Mouse (Mus musculus) layer of hippocampus, adult 18-20 months (tissue): ENCODE data around the gene Atxn3. TPM values are rescaled to one million over a fixed set of nuclear protein-coding genes. Genes with fewer than 3 reads are reported as not detected.
"Not testable (repeated sequence)": the region's sequence is repeated elsewhere in the genome, so short reads cannot be mapped to it uniquely, and the experiment has no call there.

Experiments
- DNase-seq, 2 experiments: peaks; one replicate each; pipeline ENCODE4 v3.0.0; 2022; ENCODE audit warnings: low spot score in 2 of 2
- total RNA-seq, 2 experiments: library from RNA; stranded (reverse); gene quantifications; 2 replicates each; pipeline ENCODE4 v1.2.3; 2021

Atxn3 gene
- total RNA-seq, 2 experiments from 2014 or later: 19.3 to 21.3 TPM

DNA sequence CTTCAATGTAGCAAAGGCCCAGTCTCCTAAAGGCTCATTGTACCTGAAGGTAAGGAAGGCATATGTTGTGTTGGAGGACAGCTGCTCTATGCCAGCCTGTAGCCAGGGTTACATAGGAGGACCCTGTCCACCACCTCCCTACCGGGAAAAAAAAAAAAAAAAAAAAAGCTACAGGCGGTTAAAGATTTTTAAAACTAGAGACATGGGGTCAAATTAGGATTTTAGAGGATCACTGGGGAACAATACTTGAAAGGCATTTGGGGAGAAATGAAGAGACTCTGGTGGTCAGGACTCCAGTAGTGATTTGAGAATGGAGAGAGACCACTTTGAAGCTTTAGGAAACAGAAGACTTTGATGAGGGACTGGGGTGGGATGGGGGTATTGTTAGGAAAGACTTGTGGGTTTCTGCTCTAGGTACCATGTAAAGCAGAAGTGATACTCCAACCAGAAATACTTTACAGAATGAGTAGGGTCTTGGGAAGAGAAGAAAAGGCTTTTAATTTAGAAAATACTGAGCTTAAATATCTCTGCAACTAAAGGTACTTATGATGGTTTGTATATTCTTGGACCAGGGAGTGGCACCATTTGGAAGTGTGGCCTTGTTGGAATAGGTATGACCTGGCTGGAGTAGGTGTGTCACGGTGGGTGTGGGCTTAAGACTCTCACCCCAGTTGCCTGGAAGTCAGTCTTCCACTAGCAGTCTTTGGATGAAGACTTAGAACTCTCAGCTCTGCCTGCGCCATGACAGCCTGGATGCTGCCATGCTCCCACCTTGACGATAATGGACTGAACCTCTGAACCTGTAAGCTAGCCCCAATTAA is 1.1 kb upstream of the Atxn3 start:
- DNase-seq: not testable (repeated sequence)

- DNase-seq: no peak
These were observed 510 bp upstream of the Atxn3 start for GRCm38 (mm10) chr12:101958556-101958955.

DNA sequence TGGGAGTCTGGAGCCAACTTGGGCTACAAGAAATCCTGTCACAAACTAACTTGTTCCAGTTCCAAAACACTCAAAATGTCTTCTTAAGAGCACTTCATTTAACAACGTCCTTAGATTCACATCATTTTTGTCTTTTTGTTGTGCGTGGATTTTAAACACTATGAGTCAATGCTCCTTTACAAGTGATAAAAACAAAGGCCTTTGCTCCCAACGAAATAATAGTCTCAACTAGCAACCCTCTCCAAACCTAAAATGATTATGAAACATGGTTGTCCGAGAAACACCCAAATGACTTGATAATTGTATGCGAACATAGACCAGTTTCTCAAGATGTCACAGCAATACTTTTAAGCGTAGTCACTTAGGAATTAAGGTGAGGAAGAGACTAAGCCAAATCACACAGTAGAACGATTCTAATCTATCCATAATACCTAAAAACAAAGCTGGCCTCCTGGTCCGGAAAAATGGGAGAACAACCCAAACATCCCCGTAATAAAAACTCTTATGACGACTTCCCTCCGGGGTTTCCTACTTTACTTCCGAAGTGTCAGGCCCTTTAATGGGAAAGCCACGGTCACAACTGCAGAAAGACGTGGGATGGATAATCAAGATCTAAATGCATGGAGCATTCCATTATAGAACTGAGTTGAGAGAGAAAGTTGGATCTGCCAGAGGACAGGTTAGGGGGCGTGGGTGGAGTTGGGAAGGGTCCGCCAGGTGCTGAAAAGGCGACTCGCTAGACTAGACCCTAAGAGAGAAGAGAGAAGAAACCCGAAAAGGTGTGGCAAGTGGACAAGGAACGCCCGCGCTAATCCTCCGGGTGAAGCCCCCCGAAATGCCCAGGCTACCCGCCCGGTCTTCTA is 736 bp downstream of the Atxn3 start:
- DNase-seq: no peak

DNA sequence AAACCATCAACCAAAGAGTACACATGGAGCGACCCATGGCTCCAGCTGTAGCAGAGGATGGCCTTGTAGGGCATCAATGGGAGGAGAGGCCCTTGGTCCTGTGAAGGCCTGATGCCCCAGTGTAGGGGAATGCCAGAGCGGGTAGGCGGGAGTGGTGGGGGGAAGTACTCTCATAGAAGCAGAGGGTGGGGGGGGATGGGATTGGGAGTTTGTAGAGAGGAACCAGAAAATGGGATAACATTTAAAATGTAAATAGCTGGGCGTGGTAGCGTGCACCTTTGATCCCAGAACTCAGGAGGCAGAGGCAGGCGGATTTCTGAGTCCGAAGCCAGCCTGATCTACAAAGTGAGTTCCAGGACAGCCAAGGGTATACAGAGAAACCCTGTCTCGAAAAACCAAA is 2.2 kb downstream of the Atxn3 start:
- DNase-seq: not testable (repeated sequence)

- DNase-seq: no peak
These were observed 9.2 kb downstream of the Atxn3 start for GRCm38 (mm10) chr12:101948801-101949200.

DNA sequence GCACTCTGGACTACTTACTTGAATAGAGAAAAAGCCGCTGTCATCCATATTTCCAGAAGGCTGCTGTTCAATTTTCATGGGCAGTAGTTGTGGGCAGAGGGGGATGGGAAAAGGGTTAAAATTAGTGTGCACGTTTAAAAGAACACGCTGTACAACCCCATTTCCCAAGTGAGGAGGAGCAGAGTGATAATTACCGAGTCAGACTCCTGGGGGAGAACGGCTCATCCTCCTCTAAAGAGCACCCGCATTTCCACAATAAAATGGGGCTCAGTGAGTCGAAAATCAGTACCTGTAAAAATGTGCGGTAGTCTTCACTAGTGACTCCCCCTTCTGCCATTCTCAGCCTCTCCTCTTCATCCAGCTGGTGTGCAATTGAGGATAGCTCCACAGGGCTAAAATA is 10.1 kb downstream of the Atxn3 start:
- DNase-seq: peak in 1 of 2 experiments; percentile 38

DNA sequence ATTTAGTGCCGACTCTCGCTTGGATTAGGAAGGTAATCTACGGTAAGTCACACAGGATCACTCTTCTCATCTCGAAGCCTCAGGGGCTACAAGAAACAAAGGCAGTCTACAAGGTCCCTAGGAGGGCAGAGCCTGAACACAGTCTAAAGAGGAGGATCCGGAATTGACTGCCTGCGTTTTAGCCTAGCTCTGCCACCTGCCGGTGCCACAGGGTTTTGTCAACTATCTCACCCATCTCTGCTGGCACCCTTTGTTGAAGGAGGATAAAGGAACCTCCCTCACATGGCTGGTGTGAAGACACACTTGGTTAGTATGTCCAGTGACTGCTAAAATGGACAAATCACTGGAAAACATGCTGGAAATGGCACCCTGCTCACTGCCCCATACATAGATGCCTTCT is 20.5 kb downstream of the Atxn3 start:
- no peak for DNase-seq

DNA sequence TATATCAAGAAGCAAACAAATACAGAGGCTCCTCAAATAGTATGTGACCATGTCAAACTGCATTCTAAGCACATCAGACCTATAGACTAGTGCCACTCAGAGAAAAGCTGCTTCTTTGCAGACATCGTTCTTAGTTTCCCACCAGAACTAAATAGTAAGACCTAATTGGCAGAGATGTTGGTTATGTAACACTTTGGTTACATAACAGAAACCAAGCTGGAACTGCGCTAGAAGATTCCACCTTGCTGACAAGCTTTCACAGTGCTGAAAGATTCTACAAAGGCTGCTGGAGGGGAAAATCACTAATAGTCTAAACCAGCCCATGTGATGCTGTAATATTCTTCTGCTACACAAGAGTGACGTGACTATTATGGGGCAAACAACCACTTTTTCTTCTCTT is 22.8 kb downstream of the Atxn3 start:
- peak in 1 of 2 experiments; percentile 46 for DNase-seq

DNA sequence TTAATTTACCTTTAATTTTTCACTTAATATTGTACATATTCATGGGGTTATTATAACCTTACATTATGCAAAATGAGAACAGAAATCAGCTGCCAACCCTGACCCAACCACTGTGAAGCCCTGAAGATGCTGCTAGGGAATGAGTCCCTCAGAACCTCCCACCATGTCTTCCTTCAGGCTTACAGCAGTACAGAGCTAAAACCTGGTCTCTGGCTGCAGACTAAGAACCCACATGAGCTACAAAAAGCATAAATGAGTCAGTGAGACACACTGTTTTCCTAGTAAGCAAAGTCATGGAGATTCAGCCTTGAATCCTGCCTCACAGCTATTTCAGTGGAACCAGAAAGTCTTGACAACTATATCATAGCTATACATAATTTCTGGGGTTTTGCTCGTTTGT is 29.6 kb downstream of the Atxn3 start:
- no peak for DNase-seq

- no peak for DNase-seq
These were observed 35.7 kb downstream of the Atxn3 start for GRCm38 (mm10) chr12:101922313-101922712.

- DNase-seq: no peak
These were observed 38.2 kb downstream of the Atxn3 start for GRCm38 (mm10) chr12:101919847-101920246.

DNA sequence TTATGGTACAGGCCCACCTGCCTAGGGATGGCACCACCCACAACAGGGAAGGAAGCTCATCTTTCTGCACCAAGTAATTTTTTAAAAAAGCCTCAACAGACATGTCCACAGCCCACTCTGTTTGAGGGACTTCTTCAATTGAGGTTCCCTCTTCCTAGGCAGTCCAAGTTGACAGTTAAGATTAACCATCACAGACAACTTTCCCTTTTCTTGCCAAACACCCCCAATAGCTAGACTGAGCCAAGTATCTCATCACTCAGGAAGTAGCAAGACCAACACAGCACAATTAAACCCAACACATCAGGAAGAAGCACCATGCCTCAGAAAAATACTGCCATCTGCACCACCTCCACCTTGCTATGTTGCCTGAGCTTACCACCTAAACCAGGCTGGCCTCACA is 40.9 kb downstream of the Atxn3 start:
- DNase-seq: no peak

- peak; percentile 85 to 95 for DNase-seq
These were observed 45.2 kb downstream of the Atxn3 start, which contains the start of gene Trip11 for GRCm38 (mm10) chr12:101912626-101913490. Trip11 (minus strand) TSS chr12:101913267.

GRCm38 (mm10) chr12:101911346-101911745 is 46.7 kb downstream of the Atxn3 start:
- DNase-seq: no peak

GRCm38 (mm10) chr12:101910360-101910759 is 47.7 kb downstream of the Atxn3 start:
- no peak for DNase-seq

- no peak for DNase-seq
These were observed 52.2 kb downstream of the Atxn3 start for GRCm38 (mm10) chr12:101905817-101906216.

- no peak for DNase-seq
These were observed 53.1 kb downstream of the Atxn3 start for GRCm38 (mm10) chr12:101904906-101905305.

DNA sequence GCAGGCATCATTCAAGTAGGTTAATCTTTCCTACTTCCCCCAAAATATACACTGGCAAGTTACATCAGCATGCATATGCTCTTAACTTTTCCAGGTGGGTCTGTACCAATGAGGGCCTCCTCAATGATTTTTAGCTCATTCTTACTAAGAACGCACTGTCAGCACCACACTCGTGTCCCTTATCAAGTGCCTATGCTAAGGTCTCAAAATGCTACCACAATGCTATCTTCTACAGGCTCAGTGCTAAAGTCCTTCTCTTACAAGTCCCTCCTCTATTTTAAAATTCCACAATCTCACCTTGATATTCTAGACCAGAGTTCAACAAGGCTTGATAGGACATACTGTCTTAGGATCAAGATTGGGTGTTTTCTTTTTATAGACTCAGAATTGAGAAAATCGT is 53.9 kb downstream of the Atxn3 start:
- DNase-seq: no peak

GRCm38 (mm10) chr12:101899671-101900245 is 58.3 kb downstream of the Atxn3 start:
- DNase-seq: no peak

DNA sequence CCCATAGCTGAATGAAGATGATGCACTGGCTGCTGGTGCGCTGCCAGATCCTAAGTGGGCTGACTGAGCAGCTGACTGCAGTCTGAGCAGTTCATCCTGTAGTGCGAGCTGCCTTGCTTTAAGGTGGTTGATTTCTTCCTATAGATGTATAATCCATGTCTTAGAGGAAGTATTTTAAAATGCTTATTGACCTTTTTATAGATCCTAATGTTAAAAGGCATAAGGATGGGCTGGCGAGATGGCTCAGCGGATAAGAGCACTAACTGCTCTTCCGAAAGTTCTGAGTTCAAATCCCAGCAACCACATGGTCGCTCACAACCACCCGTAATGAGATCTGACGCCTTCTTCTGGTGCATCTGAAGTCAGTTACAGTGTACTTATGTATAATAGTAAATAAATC is 59.1 kb downstream of the Atxn3 start:
- DNase-seq: no peak

DNA sequence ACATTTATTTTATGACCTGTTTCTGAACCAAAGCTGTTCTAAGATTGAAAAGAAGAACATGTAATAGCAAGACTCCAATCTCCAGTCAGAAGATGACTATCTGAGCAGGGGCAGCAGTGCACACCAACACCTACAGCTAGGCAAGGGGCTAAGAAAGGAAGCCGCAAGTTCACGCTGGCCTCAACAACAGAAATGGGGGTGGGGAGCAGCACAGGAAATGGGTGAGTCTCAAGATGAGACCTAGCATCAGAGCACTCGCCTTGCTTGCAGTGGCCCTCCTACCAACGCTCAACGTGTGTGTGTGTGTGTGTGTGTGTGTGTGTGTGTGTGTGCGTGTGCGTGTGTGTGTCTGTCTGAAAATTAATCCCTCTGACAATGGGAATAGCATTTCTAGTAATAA is 60.9 kb downstream of the Atxn3 start:
- DNase-seq: no peak
